Mouse (Mus musculus): ENCODE data around the gene Hrc. TPM values are rescaled to one million over a fixed set of nuclear protein-coding genes. Genes with fewer than 3 reads are reported as not detected.

Hrc gene
- total and polyA plus RNA-seq, 2 experiments from 2014 or later: 0.26 to 0.34 TPM

DNA sequence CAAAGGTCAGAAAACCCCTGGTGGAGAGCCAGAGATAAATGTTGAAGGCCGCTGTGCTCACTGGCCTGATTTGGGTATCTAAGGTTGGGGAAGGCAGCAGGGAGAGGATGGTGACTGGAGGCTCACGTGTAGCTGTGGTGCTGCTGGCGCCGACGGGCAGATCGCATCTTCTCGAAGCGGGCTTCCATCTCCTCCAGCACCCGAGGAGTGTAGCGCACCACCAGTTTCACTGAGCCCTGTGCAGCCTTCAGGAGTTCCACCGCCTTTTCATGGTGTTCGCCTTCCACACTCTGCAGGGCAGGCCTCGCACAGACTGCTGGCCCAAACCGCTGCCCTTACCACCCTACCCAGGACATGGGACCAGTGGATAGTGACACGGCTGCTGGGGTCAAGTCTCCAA, 33.1 kb downstream of the Hrc start:
- ATAC-seq (no peak), DNase-seq (ENCODE audit: low spot score) (no peak)
- no peak overlapping the region; the same call in 1 of the 2 replicates for H3K9ac ChIP-seq (replicated peaks; ENCODE audit: low read length)
- H3K4me3 ChIP-seq (ENCODE audit: low read length): peak overlapping the region; percentile 85
- peak overlapping the region; percentile 78 for H3K4me2 ChIP-seq (ENCODE audit: low read depth, low read length)
- no peaks in the 10 kb centered on the region for H3K9me3 ChIP-seq (ENCODE audit: low read length)
- no peak for TF ChIP-seq CTCF (IDR thresholded peaks at IDR 0.05; ENCODE audit: low read depth)
- 80% methylated on average over 15 of the region's 15 CpGs for WGBS
- H3K36me3 ChIP-seq (ENCODE audit: insufficient read depth, low read length): no peaks in the 10 kb centered on the region; the same call in 1 of the 2 replicates
- H3K27me3 ChIP-seq (ENCODE audit: insufficient read depth, low read length): no peaks in the 10 kb centered on the region
- peak overlapping the region; percentile 72; the same call in 1 of the 2 replicates for H3K27ac ChIP-seq
- peaks cover 11% of the 10 kb centered on the region for H3K4me1 ChIP-seq (ENCODE audit: insufficient read depth, low read length)

DNA sequence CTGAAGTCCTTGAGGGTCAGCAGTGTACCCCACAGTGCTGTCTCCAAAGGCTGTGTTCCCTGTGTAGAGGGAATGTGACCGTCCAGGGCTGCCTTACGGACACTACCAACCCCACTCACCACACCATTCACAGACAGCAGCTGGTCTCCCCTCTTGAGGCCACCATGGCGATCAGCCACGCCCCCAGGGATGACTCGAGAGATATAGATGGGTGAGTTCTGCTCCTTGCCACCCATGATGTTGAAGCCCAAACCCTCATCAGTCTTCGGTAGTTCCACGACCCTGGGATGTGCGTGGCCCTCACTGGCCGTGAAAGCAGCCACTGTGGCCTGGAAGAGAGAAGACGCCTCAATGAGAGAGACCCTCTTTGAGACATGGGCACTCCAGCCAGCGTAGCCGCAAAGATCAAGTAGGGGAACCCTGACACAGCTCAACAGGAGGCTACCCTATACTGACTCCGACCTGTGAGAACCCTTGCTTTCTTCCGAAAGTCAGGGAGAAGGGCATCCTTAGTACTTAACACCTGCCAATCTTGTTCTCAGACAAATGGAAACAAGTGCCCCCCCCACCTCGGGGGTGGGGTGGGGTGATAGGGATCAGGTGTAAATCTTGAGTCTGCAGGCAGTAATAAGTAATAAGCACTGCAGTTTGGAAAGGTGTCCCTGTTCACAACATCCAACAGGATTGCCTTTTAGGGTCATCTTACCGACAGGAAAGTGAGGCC, 34.1 kb downstream of the Hrc start:
- DNase-seq (ENCODE audit: low spot score) (no peak), ATAC-seq (no peak)
- no peaks in the 10 kb centered on the region; the same call in 1 of the 2 replicates for H3K36me3 ChIP-seq (ENCODE audit: insufficient read depth, low read length)
- H3K27me3 ChIP-seq (ENCODE audit: insufficient read depth, low read length): no peaks in the 10 kb centered on the region
- H3K27ac ChIP-seq: no peak overlapping the region
- H3K9ac ChIP-seq (replicated peaks; ENCODE audit: low read length): peak overlapping the region; percentile 48; the same call in 1 of the 2 replicates
- no peak for TF ChIP-seq CTCF (IDR thresholded peaks at IDR 0.05; ENCODE audit: low read depth)
- H3K4me3 ChIP-seq (ENCODE audit: low read length): peak overlapping the region; percentile 50
- H3K9me3 ChIP-seq (ENCODE audit: low read length): no peaks in the 10 kb centered on the region
- H3K4me2 ChIP-seq (ENCODE audit: low read depth, low read length): peak overlapping the region; percentile 76
- peaks cover 11% of the 10 kb centered on the region for H3K4me1 ChIP-seq (ENCODE audit: insufficient read depth, low read length)
- WGBS: 76% methylated on average over 16 of the region's 16 CpGs

DNA sequence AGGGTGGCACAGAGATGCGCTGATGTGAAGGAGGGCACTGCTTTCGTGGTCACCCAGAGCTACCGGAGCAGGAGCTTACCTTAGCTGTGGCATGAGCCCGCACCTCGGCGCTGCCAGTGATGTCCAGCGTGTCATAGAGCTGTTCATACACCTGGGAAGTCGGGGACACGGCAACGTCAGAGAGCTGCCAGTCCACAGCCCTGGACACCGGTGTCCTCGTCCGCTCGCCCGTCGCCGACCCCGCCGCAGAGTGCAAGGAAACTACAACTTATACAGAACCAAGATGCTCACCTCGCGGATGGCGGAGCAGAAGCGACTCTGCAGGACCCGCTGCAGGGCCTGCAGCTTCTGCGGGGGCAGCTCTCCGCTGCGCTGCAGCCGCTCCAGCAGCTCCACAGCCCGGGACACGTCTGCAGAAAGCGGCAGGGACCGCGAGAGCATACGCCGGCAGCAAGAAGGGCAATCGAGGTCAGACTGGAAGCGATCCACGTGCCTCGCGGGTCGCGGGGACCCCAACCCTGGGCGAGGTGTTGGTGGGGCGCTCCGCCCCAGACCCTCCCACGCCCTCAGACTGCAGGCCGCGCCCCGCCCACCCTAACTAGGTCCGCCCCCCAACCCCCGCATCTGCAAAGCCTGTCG, 34.9 kb downstream of the Hrc start:
- H3K36me3 ChIP-seq (ENCODE audit: insufficient read depth, low read length): no peaks in the 10 kb centered on the region; the same call in 1 of the 2 replicates
- WGBS: 10% methylated on average over 44 of the region's 52 CpGs
- peak overlapping the region; percentile 76 for H3K4me2 ChIP-seq (ENCODE audit: low read depth, low read length)
- peak overlapping the region; percentile 50 for H3K4me3 ChIP-seq (ENCODE audit: low read length)
- H3K9ac ChIP-seq (replicated peaks; ENCODE audit: low read length): peak overlapping the region; percentile 48
- H3K27ac ChIP-seq: peak overlapping the region; percentile 49
- no peak; the same call in 1 of the 2 replicates for ATAC-seq
- peak; percentile 47 for DNase-seq (ENCODE audit: low spot score)
- peaks cover 7% of the 10 kb centered on the region for H3K4me1 ChIP-seq (ENCODE audit: insufficient read depth, low read length)
- no peaks in the 10 kb centered on the region for H3K9me3 ChIP-seq (ENCODE audit: low read length)
- no peaks in the 10 kb centered on the region for H3K27me3 ChIP-seq (ENCODE audit: insufficient read depth, low read length)
- no peak for TF ChIP-seq CTCF (IDR thresholded peaks at IDR 0.05; ENCODE audit: low read depth)

DNA sequence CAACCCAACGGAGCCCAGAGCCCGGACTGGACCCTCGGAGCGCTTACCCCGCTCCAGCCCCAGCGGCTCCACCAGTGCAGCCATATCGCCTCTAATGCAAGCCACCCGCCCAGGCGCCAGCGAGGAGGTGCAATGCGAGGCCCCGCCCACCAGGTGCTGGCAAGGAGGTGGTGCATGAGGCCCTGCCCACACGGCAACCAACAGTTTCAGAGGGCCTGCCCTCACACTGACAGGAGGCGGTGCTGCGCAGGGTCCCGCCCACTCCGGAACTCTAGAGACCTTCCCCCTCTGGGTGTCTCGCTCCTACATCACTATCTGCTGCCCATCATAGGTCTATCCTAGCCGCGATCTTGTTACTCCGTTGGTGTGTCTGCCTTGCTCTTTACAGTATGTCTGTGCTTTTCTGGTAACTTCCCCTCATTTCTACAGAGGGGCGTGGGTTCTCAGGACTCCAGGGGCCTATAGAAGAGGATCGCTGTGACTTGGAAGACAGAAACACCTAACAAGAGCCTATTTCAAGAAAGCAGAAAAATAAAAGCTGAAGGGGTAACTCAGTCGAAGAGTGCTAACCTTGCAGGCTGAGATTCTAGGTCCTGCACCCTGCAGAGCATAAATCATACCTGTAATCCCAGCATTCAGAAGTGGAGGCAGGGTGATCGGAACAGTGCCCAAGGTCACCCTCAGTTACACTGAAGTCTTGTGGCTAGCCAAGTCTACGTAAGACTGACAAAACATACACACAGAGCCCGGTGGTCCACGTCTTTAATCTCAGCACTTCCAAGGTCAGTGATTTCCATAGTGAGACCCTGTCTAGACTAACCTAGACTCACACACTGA, 35.6 kb downstream of the Hrc start, which contains the start of gene Lin7b:
Lin7b (minus strand) TSS at position 109 of the 837 bp plus-strand sequence.
- WGBS: 10% methylated on average over 28 of the region's 28 CpGs
- H3K27ac ChIP-seq: peak within 1 kb of the TSS; percentile 49
- no peaks in the 10 kb centered on the region for H3K27me3 ChIP-seq (ENCODE audit: insufficient read depth, low read length)
- peaks cover 4% of the 10 kb centered on the region; the same call in 1 of the 2 replicates for H3K4me1 ChIP-seq (ENCODE audit: insufficient read depth, low read length)
- H3K4me2 ChIP-seq (ENCODE audit: low read depth, low read length): peak within 1 kb of the TSS; percentile 76
- peak within 1 kb of the TSS; percentile 50 for H3K4me3 ChIP-seq (ENCODE audit: low read length)
- peak; percentile 89 for DNase-seq (ENCODE audit: low spot score)
- peak within 1 kb of the TSS; percentile 48 for H3K9ac ChIP-seq (replicated peaks; ENCODE audit: low read length)
- TF ChIP-seq CTCF (IDR thresholded peaks at IDR 0.05; ENCODE audit: low read depth): peak; percentile 48
- H3K36me3 ChIP-seq (ENCODE audit: insufficient read depth, low read length): peaks cover 5% of the 10 kb centered on the region
- peak; percentile 54 for ATAC-seq
- no peaks in the 10 kb centered on the region for H3K9me3 ChIP-seq (ENCODE audit: low read length)

DNA sequence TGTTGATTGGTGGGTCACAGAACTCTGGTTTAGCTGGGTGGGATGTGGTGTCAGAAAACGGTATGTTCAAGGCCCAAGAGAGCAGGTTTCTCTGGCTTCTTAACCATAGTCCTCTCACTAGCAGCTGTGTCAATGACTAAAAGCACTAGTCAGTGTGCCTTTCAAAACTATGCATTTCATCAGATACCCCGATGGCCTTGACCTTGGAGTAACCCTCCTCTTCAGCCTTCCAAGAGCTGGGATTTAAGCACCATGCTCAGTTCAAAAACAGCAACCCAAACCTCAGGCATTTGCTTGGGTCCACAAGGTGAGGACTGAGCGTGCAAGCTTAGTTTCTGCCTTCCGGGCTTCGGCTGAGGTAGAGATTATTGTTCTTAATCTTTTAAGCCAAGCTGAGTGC, 37.3 kb downstream of the Hrc start:
- H3K27me3 ChIP-seq (ENCODE audit: insufficient read depth, low read length): no peaks in the 10 kb centered on the region
- H3K27ac ChIP-seq: no peak overlapping the region
- H3K4me1 ChIP-seq (ENCODE audit: insufficient read depth, low read length): peaks cover 4% of the 10 kb centered on the region; the same call in 1 of the 2 replicates
- WGBS: 82% methylated on average over 5 of the region's 5 CpGs
- ATAC-seq (no peak), DNase-seq (ENCODE audit: low spot score) (no peak)
- no peak for TF ChIP-seq CTCF (IDR thresholded peaks at IDR 0.05; ENCODE audit: low read depth)
- H3K9ac ChIP-seq (replicated peaks; ENCODE audit: low read length): no peak overlapping the region
- peaks cover 21% of the 10 kb centered on the region for H3K36me3 ChIP-seq (ENCODE audit: insufficient read depth, low read length)
- H3K9me3 ChIP-seq (ENCODE audit: low read length): no peaks in the 10 kb centered on the region
- no peak overlapping the region for H3K4me3 ChIP-seq (ENCODE audit: low read length)
- H3K4me2 ChIP-seq (ENCODE audit: low read depth, low read length): no peak overlapping the region

DNA sequence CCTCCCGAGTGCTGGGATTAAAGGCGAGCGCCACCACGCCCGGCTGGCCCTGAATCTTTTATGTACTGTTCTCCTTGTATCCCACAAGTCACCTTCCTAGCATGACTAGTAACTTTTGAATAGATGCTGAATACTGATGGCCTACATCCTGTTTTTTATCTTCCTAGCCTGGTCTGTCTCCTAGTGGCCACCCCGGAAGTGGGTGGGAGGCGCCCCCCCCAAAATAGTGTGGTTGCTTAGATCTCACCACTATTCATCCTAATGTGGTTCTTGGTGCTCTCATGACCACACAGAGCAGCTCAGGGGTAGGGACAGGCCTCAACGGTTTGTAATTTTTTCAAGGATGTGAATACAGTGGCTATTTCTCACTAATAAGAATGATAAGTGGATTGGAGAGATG, 39.5 kb downstream of the Hrc start:
- 96% methylated on average over 8 of the region's 8 CpGs for whole genome bisulfite sequencing
- DNase-seq (ENCODE audit: low spot score): no peak
- no peak for TF ChIP-seq CTCF (IDR thresholded peaks at IDR 0.05; ENCODE audit: low read depth)
- no peaks in the 10 kb centered on the region for H3K27me3 ChIP-seq (ENCODE audit: insufficient read depth, low read length)
- peaks cover 4% of the 10 kb centered on the region; the same call in 1 of the 2 replicates for H3K4me1 ChIP-seq (ENCODE audit: insufficient read depth, low read length)
- no peak for ATAC-seq
- no peak overlapping the region for H3K9ac ChIP-seq (replicated peaks; ENCODE audit: low read length)
- H3K27ac ChIP-seq: no peak overlapping the region
- H3K4me3 ChIP-seq (ENCODE audit: low read length): no peak overlapping the region
- H3K9me3 ChIP-seq (ENCODE audit: low read length): no peaks in the 10 kb centered on the region
- peaks cover 34% of the 10 kb centered on the region for H3K36me3 ChIP-seq (ENCODE audit: insufficient read depth, low read length)
- H3K4me2 ChIP-seq (ENCODE audit: low read depth, low read length): no peak overlapping the region

All from hindbrain, postnatal 0 days (tissue).